Mouse (Mus musculus): ENCODE data around the gene Rtp2.
"Not testable (repeated sequence)": the region's sequence is repeated elsewhere in the genome, so short reads cannot be mapped to it uniquely, and the experiment has no call there.

The Rtp2 gene

GRCm38 (mm10) chr16:23947654-23948053 lies 15.5 kb upstream of the Rtp2 start:
- no peak for DNase-seq

- DNase-seq: no peak
Observed at GRCm38 (mm10) chr16:23944801-23945200, 12.6 kb upstream of the Rtp2 start.

GRCm38 (mm10) chr16:23934397-23934796 lies 2.2 kb upstream of the Rtp2 start:
- no peak for DNase-seq

- DNase-seq: no peak
Observed at GRCm38 (mm10) chr16:23931275-23931674, 919 bp downstream of the Rtp2 start.

GRCm38 (mm10) chr16:23930426-23931073 lies 1.6 kb downstream of the Rtp2 start:
- DNase-seq: no peak

GRCm38 (mm10) chr16:23927301-23928114 lies 4.7 kb downstream of the Rtp2 start:
- peak; percentile 10 for DNase-seq

- no peak for DNase-seq
Observed at GRCm38 (mm10) chr16:23922906-23923305, 9.3 kb downstream of the Rtp2 start.

GRCm38 (mm10) chr16:23921697-23922096 lies 10.5 kb downstream of the Rtp2 start:
- no peak for DNase-seq

- DNase-seq: no peak
Observed at GRCm38 (mm10) chr16:23919418-23919817, 12.8 kb downstream of the Rtp2 start.

GRCm38 (mm10) chr16:23913401-23913800 lies 18.8 kb downstream of the Rtp2 start:
- no peak for DNase-seq

- DNase-seq: no peak
Observed at GRCm38 (mm10) chr16:23912741-23913140, 19.5 kb downstream of the Rtp2 start.

GRCm38 (mm10) chr16:23909015-23909354 lies 23.2 kb downstream of the Rtp2 start:
- DNase-seq: not testable (repeated sequence)

GRCm38 (mm10) chr16:23908076-23909014 lies 23.8 kb downstream of the Rtp2 start:
- not testable (repeated sequence) for DNase-seq

GRCm38 (mm10) chr16:23906586-23906985 lies 25.6 kb downstream of the Rtp2 start:
- DNase-seq: not testable (repeated sequence)

- no peak for DNase-seq
Observed at GRCm38 (mm10) chr16:23901411-23901810, 30.8 kb downstream of the Rtp2 start.

GRCm38 (mm10) chr16:23900061-23900460 lies 32.1 kb downstream of the Rtp2 start:
- no peak for DNase-seq

- DNase-seq: peak; percentile 91
Observed at GRCm38 (mm10) chr16:23898840-23899239, 33.4 kb downstream of the Rtp2 start.

- DNase-seq: peak; percentile 75
Observed at GRCm38 (mm10) chr16:23897984-23898586, 34.1 kb downstream of the Rtp2 start.

GRCm38 (mm10) chr16:23897486-23897885 lies 34.7 kb downstream of the Rtp2 start:
- DNase-seq: no peak

- DNase-seq: no peak
Observed at GRCm38 (mm10) chr16:23895135-23895534, 37.1 kb downstream of the Rtp2 start.

- peak; percentile 15 for DNase-seq
Observed at GRCm38 (mm10) chr16:23890636-23891035, 41.6 kb downstream of the Rtp2 start, which contains the start of gene Sst. Gene Sst, minus strand, starts transcription at chr16:23890958.

- DNase-seq: no peak
Observed at GRCm38 (mm10) chr16:23890151-23890550, 42.0 kb downstream of the Rtp2 start.

Data from right cerebral cortex, postnatal 4 days (tissue).